Mouse (Mus musculus) layer of hippocampus, adult 6 months (tissue): ENCODE measurements around the gene Gm5934. TPM values are rescaled to one million over a fixed set of nuclear protein-coding genes. Genes with fewer than 3 reads are reported as not detected.

Experiments used
- long read RNA-seq, 2 experiments: library from polyadenylated mRNA; unstranded; transcript quantifications; one replicate each; pipeline ENCODE4 v2.0.0; 2019 to 2020
- polyA plus RNA-seq: library from polyadenylated mRNA; unstranded; fragments of <200 nt; fragmentation: Nextera tagmentation; gene quantifications from 2 replicates; pipeline ENCODE4 v1.2.3, GENCODE M21; 2021

The Gm5934 gene
- not detected in 2 replicates for polyA plus RNA-seq
- long read RNA-seq, experiment 1: 0 reads
- long read RNA-seq, experiment 2: 0 reads

DNA sequence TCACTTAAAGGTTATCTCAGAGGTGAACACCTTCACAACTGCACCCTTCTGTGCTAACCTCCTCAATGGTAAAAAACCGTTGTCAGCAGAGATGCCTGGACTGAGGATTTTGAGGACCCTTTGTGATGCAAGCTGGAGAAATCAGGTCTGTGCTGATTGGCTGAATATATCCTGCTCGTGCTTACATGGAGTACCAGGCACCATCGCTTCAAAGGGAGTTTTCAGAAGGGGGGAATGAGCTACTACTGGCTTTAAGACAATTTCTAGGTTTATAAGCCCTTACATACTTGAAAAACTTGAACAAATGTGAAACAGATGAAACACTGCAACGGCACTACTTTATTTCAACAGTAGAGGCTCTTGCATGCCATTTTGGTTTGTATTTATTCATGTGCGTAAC is at the start of gene Gm5934:
Gene Gm5934 (minus strand): TSS at position 101 of the 400 bp plus-strand sequence.

Other genes with a start within 250 kb of the Gm5934 start
- not detected in 2 replicates for gene Gm4297, start 74.1 kb upstream of the Gm5934 start, polyA plus RNA-seq